Mouse (Mus musculus): ENCODE data around the gene Crkl. TPM values are rescaled to one million over a fixed set of nuclear protein-coding genes. Genes with fewer than 3 reads are reported as not detected.

Crkl gene
- polyA plus RNA-seq, 1 experiment = 5.4 TPM

DNA sequence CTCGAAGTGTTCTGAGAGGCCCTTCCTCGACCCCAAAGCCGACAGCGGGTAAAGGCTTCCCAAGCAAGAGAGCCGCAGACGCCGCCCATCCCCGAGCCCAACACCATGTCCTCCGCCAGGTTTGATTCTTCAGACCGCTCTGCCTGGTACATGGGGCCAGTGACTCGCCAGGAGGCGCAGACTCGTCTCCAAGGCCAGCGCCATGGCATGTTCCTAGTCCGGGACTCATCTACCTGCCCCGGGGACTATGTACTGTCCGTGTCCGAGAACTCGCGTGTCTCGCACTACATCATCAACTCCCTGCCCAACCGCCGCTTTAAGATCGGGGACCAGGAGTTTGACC lies 557 bp downstream of the Crkl start:
- H3K36me3 ChIP-seq (replicated peaks; ENCODE audit: low read length) = peaks cover 24% of the 10 kb centered on the region
- peak overlapping the region; percentile 100 for H3K4me3 ChIP-seq (replicated peaks)
- no peaks in the 10 kb centered on the region for H3K9me3 ChIP-seq
- TF ChIP-seq GATA1 (IDR thresholded peaks at IDR 0.05; ENCODE audit: borderline replicate concordance, low read length) (no peak), FLI1 (IDR thresholded peaks at IDR 0.05; ENCODE audit: low read length) (no peak)
- H3K27me3 ChIP-seq (replicated peaks) = peaks cover 3% of the 10 kb centered on the region
- H3K4me1 ChIP-seq = peaks cover 36% of the 10 kb centered on the region

DNA sequence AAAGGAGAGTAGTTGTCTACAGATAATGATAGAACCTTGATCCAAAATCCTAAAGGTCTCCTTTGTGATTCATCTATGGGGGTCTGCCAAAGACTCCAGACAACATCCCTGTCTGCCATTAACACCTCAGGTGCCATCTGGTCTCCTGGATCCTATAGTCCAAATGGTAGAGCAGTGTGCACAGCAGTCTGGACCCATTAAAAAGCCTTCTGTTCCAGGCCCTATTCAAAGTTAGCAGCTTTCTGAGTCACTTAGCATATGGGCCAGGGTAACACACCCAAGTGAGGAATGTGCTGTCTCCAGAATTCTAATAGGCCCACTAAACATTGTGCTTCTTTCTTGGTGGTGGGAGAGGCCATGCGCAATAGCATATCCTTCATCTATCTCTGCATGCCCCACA lies 5.1 kb downstream of the Crkl start:
- TF ChIP-seq FLI1 (IDR thresholded peaks at IDR 0.05; ENCODE audit: low read length) (no peak), GATA1 (IDR thresholded peaks at IDR 0.05; ENCODE audit: borderline replicate concordance, low read length) (no peak)
- H3K9me3 ChIP-seq = no peaks in the 10 kb centered on the region
- peaks cover 51% of the 10 kb centered on the region for H3K36me3 ChIP-seq (replicated peaks; ENCODE audit: low read length)
- H3K4me1 ChIP-seq = peaks cover 70% of the 10 kb centered on the region
- H3K4me3 ChIP-seq (replicated peaks) = no peak overlapping the region
- no peaks in the 10 kb centered on the region for H3K27me3 ChIP-seq (replicated peaks)

DNA sequence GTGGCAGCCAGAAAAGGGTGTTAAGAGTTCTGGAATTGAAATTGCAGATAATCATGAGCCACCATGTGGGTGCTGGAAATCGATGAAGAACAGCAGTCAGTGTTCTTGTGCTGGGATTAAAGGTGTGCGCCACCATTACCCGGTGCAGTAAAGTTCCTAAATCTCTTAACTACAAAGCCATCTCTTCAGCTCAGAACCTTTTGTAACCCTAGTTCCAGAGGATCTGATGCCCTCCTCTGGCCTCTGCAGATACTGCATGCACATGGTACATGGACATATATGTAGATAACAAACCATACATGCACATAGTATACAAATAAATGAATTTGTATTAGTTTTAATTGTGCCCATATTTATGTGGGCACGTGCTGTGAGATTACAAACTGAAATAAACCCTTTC lies 8.5 kb downstream of the Crkl start:
- Histone ChIP-seq H3K4me1 (peaks cover 87% of the 10 kb centered on the region), H3K9me3 (no peaks in the 10 kb centered on the region), H3K27me3 (replicated peaks) (no peaks in the 10 kb centered on the region), H3K4me3 (replicated peaks) (no peak overlapping the region), H3K36me3 (replicated peaks; ENCODE audit: low read length) (peaks cover 69% of the 10 kb centered on the region)
- TF ChIP-seq FLI1 (IDR thresholded peaks at IDR 0.05; ENCODE audit: low read length) (no peak), GATA1 (IDR thresholded peaks at IDR 0.05; ENCODE audit: borderline replicate concordance, low read length) (no peak)

DNA sequence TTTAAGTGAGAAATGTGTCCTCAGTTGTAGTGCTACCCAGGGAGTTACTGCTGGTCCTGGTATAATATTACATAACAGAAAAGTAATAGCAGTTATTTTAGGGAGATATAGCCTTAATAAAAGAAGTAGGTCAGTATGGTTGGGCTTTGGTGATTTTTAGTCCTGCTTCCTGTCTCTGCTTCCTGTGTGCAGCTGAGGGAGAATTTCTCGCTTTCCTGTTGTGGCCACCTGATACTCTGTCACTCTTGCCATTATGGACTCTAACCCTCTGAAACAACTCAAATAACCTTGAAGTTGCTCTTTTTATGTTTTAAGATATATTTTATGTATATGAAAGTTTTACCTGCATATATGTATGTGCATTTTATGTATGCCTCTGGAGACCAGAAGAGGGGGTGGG lies 9.8 kb downstream of the Crkl start:
- peaks cover 58% of the 10 kb centered on the region for H3K36me3 ChIP-seq (replicated peaks; ENCODE audit: low read length)
- H3K27me3 ChIP-seq (replicated peaks) = no peaks in the 10 kb centered on the region
- peaks cover 75% of the 10 kb centered on the region for H3K4me1 ChIP-seq
- H3K4me3 ChIP-seq (replicated peaks) = peak overlapping the region; percentile 33
- H3K9me3 ChIP-seq = no peaks in the 10 kb centered on the region
- TF ChIP-seq FLI1 (IDR thresholded peaks at IDR 0.05; ENCODE audit: low read length) = no peak
- no peak for TF ChIP-seq GATA1 (IDR thresholded peaks at IDR 0.05; ENCODE audit: borderline replicate concordance, low read length)

DNA sequence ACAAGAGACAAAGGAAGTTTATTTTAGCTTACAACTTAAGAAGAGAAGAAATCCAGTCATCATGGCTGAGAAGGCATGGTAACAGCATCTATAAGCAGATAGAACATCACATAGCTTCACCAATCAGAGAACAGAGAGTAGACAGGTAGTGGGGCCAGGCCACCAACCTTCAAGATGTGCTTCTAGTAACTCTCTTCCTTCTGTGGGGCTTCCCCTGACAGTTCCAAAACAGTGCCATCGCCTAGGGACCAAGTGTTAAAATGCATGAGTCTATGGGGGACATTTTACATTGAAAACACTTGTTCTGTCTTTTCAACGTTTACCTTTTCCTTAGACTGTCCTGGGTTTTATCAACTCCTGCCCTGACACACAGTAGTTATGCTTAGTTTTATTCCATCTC lies 11.4 kb downstream of the Crkl start:
- Histone ChIP-seq H3K9me3 (no peaks in the 10 kb centered on the region), H3K4me3 (replicated peaks) (no peak overlapping the region), H3K36me3 (replicated peaks; ENCODE audit: low read length) (peaks cover 56% of the 10 kb centered on the region), H3K27me3 (replicated peaks) (no peaks in the 10 kb centered on the region), H3K4me1 (peaks cover 73% of the 10 kb centered on the region)
- no peak for TF ChIP-seq FLI1 (IDR thresholded peaks at IDR 0.05; ENCODE audit: low read length)
- no peak for TF ChIP-seq GATA1 (IDR thresholded peaks at IDR 0.05; ENCODE audit: borderline replicate concordance, low read length)

DNA sequence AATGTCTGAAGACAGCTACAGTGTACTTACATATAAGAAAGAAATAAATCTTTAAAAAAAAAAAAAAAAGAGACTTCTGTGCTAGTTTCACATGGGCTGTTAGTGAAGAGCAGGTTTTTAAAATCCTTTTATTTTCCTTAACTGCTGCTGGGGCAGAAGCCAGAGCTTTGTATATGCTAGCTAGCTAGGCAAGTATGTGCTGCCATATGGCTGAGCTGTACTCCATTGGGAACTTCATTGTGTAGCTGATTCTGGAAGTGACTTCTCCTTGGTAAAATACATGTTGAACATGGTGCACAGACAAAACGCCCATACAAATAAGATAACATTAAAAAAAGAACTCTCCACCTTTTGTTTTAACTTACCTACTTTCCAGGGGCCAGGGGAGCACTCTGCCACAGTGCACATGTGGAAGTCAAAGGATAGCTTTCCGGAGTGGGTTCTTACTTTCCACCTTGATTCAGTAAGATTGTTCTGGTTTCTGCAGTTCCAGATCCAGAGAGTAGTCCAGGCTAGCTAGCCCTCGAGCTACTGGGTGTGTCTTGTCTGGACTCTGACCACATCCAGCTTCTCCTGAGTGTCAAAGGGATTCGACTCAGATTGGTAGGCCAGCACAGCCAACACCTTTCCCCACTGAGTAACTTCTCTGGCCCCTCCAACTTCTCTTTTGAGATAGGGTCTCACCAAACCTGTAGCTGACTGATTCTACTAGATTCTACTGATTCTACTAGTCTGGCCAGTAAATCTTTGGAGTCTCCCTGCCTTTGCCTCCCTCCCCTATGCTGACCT lies 15.3 kb downstream of the Crkl start:
- Histone ChIP-seq H3K4me3 (replicated peaks) (no peak overlapping the region), H3K9me3 (no peaks in the 10 kb centered on the region), H3K4me1 (peaks cover 44% of the 10 kb centered on the region), H3K36me3 (replicated peaks; ENCODE audit: low read length) (peaks cover 71% of the 10 kb centered on the region), H3K27me3 (replicated peaks) (no peaks in the 10 kb centered on the region)
- TF ChIP-seq FLI1 (IDR thresholded peaks at IDR 0.05; ENCODE audit: low read length) (no peak), GATA1 (IDR thresholded peaks at IDR 0.05; ENCODE audit: borderline replicate concordance, low read length) (no peak)

DNA sequence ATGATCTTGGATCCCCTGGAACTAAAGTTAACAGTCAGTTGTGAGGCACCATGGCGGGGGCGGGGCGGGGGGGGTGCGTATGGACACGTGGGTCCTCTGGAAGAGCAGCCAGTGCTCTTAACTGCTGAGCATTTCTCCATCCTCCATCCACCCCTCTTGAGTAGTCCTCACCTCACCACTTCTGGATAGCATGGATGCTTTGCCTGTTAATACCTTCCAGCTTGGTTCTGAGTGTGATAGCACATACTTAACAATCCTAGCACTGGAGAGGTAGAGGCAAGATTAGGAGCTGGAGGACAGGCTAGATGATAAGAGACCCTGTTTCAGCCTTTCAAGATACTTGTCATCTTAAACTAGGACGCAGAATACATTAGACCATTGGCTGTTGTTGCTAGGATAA lies 20.7 kb downstream of the Crkl start:
- Histone ChIP-seq H3K27me3 (replicated peaks) (no peaks in the 10 kb centered on the region), H3K4me1 (peaks cover 44% of the 10 kb centered on the region), H3K9me3 (no peaks in the 10 kb centered on the region), H3K36me3 (replicated peaks; ENCODE audit: low read length) (peaks cover 78% of the 10 kb centered on the region), H3K4me3 (replicated peaks) (no peak overlapping the region)
- TF ChIP-seq FLI1 (IDR thresholded peaks at IDR 0.05; ENCODE audit: low read length) = no peak
- no peak for TF ChIP-seq GATA1 (IDR thresholded peaks at IDR 0.05; ENCODE audit: borderline replicate concordance, low read length)

DNA sequence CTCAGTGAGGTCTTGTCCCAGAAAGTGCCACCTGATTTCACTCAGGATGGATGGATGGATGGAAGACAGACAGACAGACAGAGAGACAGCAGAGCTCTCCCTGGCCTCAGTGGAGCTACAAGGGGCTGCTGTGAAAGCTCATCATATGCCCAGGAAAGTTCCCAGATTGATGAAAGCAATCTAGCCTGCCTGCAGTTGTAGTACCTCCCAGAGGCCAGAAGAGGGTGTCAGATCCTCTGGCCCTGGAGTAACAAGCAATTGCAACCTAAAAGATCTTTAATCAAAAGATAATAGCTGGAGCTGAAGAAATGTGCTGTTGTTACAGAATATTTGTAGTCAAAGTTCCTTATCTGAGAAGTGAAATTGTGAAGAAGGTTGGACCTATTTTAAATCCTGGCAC lies 22.3 kb downstream of the Crkl start:
- TF ChIP-seq GATA1 (IDR thresholded peaks at IDR 0.05; ENCODE audit: borderline replicate concordance, low read length) (no peak), FLI1 (IDR thresholded peaks at IDR 0.05; ENCODE audit: low read length) (no peak)
- Histone ChIP-seq H3K27me3 (replicated peaks) (no peaks in the 10 kb centered on the region), H3K4me1 (peaks cover 50% of the 10 kb centered on the region), H3K36me3 (replicated peaks; ENCODE audit: low read length) (peaks cover 77% of the 10 kb centered on the region), H3K9me3 (no peaks in the 10 kb centered on the region), H3K4me3 (replicated peaks) (no peak overlapping the region)

DNA sequence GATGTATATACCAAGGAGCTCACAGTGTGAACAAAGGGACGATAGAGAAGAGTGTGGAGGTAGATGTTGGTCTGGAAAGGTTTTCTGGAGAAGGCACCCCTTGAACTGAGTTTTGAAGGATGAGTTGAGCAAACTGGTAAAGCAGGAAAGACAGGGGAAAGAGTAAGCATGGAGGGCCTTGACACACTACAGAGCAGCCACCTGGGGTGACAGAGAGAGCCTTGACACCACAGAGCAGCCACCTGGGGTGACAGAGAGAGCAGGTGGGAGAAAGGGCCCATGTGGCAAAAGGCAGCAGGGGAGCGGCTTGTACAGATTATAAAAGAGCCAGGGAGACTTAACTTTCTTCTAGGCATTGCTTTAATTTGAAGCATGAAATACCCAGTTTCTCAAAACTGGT lies 23.0 kb downstream of the Crkl start:
- H3K36me3 ChIP-seq (replicated peaks; ENCODE audit: low read length) = peaks cover 74% of the 10 kb centered on the region
- TF ChIP-seq GATA1 (IDR thresholded peaks at IDR 0.05; ENCODE audit: borderline replicate concordance, low read length) = no peak
- TF ChIP-seq FLI1 (IDR thresholded peaks at IDR 0.05; ENCODE audit: low read length) = no peak

DNA sequence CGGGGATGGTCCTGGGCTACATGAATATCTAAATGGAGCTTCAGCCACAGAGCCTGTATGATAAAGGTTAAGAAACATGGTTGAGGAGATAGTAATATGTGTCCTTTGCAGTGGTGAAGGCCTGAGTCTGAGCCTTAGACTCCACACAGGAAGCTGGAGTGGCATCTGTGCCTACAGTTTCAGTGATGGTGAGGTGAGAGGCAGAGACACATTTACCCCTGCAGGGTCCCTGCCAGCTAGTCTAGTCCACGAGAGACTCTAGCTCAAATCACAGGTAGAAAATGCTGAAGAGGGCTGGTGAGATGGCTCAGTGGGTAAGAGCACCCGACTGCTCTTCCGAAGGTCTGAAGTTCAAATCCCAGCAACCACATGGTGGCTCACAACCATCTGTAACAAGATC lies 23.5 kb downstream of the Crkl start:
- no peaks in the 10 kb centered on the region for H3K9me3 ChIP-seq
- no peaks in the 10 kb centered on the region for H3K27me3 ChIP-seq (replicated peaks)
- H3K4me1 ChIP-seq = peaks cover 53% of the 10 kb centered on the region
- H3K36me3 ChIP-seq (replicated peaks; ENCODE audit: low read length) = peaks cover 72% of the 10 kb centered on the region
- no peak overlapping the region for H3K4me3 ChIP-seq (replicated peaks)
- no peak for TF ChIP-seq GATA1 (IDR thresholded peaks at IDR 0.05; ENCODE audit: borderline replicate concordance, low read length)
- no peak for TF ChIP-seq FLI1 (IDR thresholded peaks at IDR 0.05; ENCODE audit: low read length)

More for the DNA sequence above, 23.0 kb downstream of the Crkl start:
- Histone ChIP-seq H3K4me1 (peaks cover 49% of the 10 kb centered on the region), H3K27me3 (replicated peaks) (no peaks in the 10 kb centered on the region), H3K9me3 (no peaks in the 10 kb centered on the region), H3K4me3 (replicated peaks) (no peak overlapping the region)

All from megakaryocyte, embryonic 14.5 days (primary cell).